Mouse (Mus musculus) ES-E14 (cell line): ENCODE measurements at regions not wholly inside any gene's neighbourhood (a gene's known extent, or its start where the extent isn't known, plus 50 kb on each side); places are given as distances from the start of the nearest gene placed in this dataset.

Source experiments
- HCFC1 ChIP-seq: IDR thresholded peaks from 2 replicates; pipeline ENCODE4 v1.6.1; 2012; ENCODE audit warnings: low read length, inconsistent platforms, borderline replicate concordance; ENCODE audit not compliant: insufficient read depth
- ZNF384 ChIP-seq: IDR thresholded peaks from 2 replicates; pipeline ENCODE4 v1.6.1; 2012; ENCODE audit warnings: low read depth, low read length, inconsistent platforms

DNA sequence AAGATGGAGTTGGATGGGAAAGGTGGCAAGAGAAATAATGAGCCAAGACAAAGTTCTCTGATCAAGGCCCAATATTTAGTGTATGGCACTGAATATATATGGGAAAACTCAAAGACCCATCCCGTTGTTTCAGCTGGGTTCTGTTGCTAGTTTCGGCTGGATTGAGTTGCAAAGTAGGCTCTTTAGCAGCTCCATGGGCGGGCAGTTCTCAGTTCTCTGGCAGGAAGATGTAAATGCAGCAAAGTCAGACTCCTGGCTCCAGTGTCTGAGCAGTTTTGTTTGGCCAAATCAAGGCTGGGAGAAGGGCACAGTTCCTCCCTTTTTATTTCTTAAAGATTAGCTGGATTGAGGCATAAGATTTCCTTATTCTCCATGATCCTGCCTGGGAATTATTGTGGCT lies 909.0 kb upstream of the Gm12353 start:
- TF ChIP-seq HCFC1 (no peak), ZNF384 (no peak)
